14 mouse cellular contexts compared by ENCODE assay signal in genomic region chr12:91265462-91265861, GRCm38 (mm10).
DNase-seq lines count a peak whose midpoint lies in the region; ATAC-seq and TF ChIP-seq lines count a peak whose summit lies in the region.
"Had no signal": no experiment of that assay in that cellular context is flagged by ENCODE, and none has a peak within 500 bp of the region (broad histone marks: within the 10 kb centered on the region; RNA-seq: fewer than 3 reads in every experiment).

No protein-coding gene starts in this region.

- H3K4me3 ChIP-seq in heart, embryonic 15.5 days = no peak overlapping the region
- no peak overlapping the region for H3K4me3 ChIP-seq in heart, embryonic 10.5 days
- no peak overlapping the region for H3K4me3 ChIP-seq in forebrain, postnatal 0 days (ENCODE audit: low read depth, low read length)
- no peak overlapping the region for H3K4me3 ChIP-seq in midbrain, embryonic 13.5 days (replicated peaks)
- H3K4me3 ChIP-seq: stomach, embryonic 15.5 days had no signal

- peaks cover 13% of the 10 kb centered on the region for H3K4me1 ChIP-seq in heart, embryonic 15.5 days (replicated peaks)
- no peaks in the 10 kb centered on the region for H3K4me1 ChIP-seq in heart, embryonic 10.5 days
- H3K4me1 ChIP-seq in forebrain, postnatal 0 days (ENCODE audit: insufficient read depth) = no peaks in the 10 kb centered on the region
- H3K4me1 ChIP-seq in midbrain, embryonic 13.5 days (replicated peaks) = peaks cover 14% of the 10 kb centered on the region
- H3K4me1 ChIP-seq: stomach, embryonic 15.5 days had no signal

- no peak overlapping the region for H3K9ac ChIP-seq in heart, embryonic 15.5 days
- no peak overlapping the region for H3K9ac ChIP-seq in forebrain, postnatal 0 days
- no peak overlapping the region for H3K9ac ChIP-seq in midbrain, embryonic 13.5 days (replicated peaks)
- H3K9ac ChIP-seq: stomach, embryonic 15.5 days had no signal

- no peak for TF ChIP-seq CTCF in forebrain, postnatal 0 days (IDR thresholded peaks at IDR 0.05; ENCODE audit: low read depth)

- H3K27me3 ChIP-seq in heart, embryonic 15.5 days = no peaks in the 10 kb centered on the region
- no peaks in the 10 kb centered on the region for H3K27me3 ChIP-seq in heart, embryonic 10.5 days (ENCODE audit: insufficient read depth, poor library complexity, severe bottlenecking)
- no peaks in the 10 kb centered on the region for H3K27me3 ChIP-seq in forebrain, postnatal 0 days (ENCODE audit: insufficient read depth, low read length)
- no peaks in the 10 kb centered on the region for H3K27me3 ChIP-seq in midbrain, embryonic 13.5 days
- H3K27me3 ChIP-seq: stomach, embryonic 15.5 days had no signal

- no peaks in the 10 kb centered on the region for H3K9me3 ChIP-seq in heart, embryonic 15.5 days (replicated peaks)
- no peaks in the 10 kb centered on the region for H3K9me3 ChIP-seq in heart, embryonic 10.5 days
- no peaks in the 10 kb centered on the region for H3K9me3 ChIP-seq in forebrain, postnatal 0 days (ENCODE audit: low read length)
- H3K9me3 ChIP-seq in midbrain, embryonic 13.5 days = no peaks in the 10 kb centered on the region
- H3K9me3 ChIP-seq: G1E; stomach, embryonic 15.5 days had no signal

- H3K4me2 ChIP-seq in heart, embryonic 15.5 days = no peak overlapping the region
- H3K4me2 ChIP-seq in forebrain, postnatal 0 days (ENCODE audit: low read depth) = no peak overlapping the region
- no peak overlapping the region for H3K4me2 ChIP-seq in midbrain, embryonic 13.5 days (replicated peaks)
- H3K4me2 ChIP-seq: liver, embryonic 11.5 days; stomach, embryonic 15.5 days had no signal

- WGBS in heart, embryonic 15.5 days = 22% methylated on average over 5 of the region's 5 CpGs
- WGBS in heart, embryonic 10.5 days = 56% methylated on average over 5 of the region's 5 CpGs
- 9% methylated on average over 5 of the region's 5 CpGs for WGBS in forebrain, postnatal 0 days
- 23% methylated on average over 5 of the region's 5 CpGs for WGBS in midbrain, embryonic 13.5 days

- peak; percentile 64; the same call in 1 of the 2 replicates for ATAC-seq in heart, embryonic 15.5 days (replicated peaks; ENCODE audit: insufficient number of reproducible peaks, insufficient read depth, low FRiP score, low read depth)
- peak; percentile 66 for ATAC-seq in forebrain, postnatal 0 days
- peak; percentile 92 for ATAC-seq in midbrain, embryonic 13.5 days

- peak; percentile 15 for DNase-seq in adrenal gland, postnatal 10 days
- no peak for DNase-seq in adrenal gland, adult 8-10 months
- DNase-seq in heart, embryonic 10.5 days (ENCODE audit: low spot score) = no peak
- DNase-seq in forebrain, postnatal 0 days = peak; percentile 20
- DNase-seq in thymus, postnatal 4 days = no peak
- no peak for DNase-seq in left cerebral cortex, postnatal 25 days (ENCODE audit: low spot score in 2 of 2)
- DNase-seq: adrenal gland, postnatal 25 days; kidney, adult 11 months; layer of hippocampus, adult 9-11 months had no signal

- no peaks in the 10 kb centered on the region for H3K36me3 ChIP-seq in heart, embryonic 15.5 days
- no peaks in the 10 kb centered on the region for H3K36me3 ChIP-seq in heart, embryonic 10.5 days
- H3K36me3 ChIP-seq in forebrain, postnatal 0 days (ENCODE audit: insufficient read depth) = no peaks in the 10 kb centered on the region
- no peaks in the 10 kb centered on the region for H3K36me3 ChIP-seq in midbrain, embryonic 13.5 days
- H3K36me3 ChIP-seq: stomach, embryonic 15.5 days had no signal

- intact Hi-C loops in left cerebral cortex, postnatal 25 days (cut with DNase I) = no loop called here

- H3K27ac ChIP-seq in heart, embryonic 15.5 days = peak overlapping the region; percentile 26; the same call in 1 of the 2 replicates
- no peak overlapping the region for H3K27ac ChIP-seq in heart, embryonic 10.5 days
- no peak overlapping the region for H3K27ac ChIP-seq in forebrain, postnatal 0 days (ENCODE audit: low read depth, low read length)
- peak overlapping the region; percentile 68 for H3K27ac ChIP-seq in midbrain, embryonic 13.5 days
- H3K27ac ChIP-seq: stomach, embryonic 15.5 days had no signal

Comparison
In these comparisons a context has a peak if more than half of its experiments do, and no peak if none do; other contexts are left out.
1. DNase-seq: peak in adrenal gland, postnatal 10 days (single experiment) and forebrain, postnatal 0 days (single experiment); none in adrenal gland, adult 8-10 months (single experiment), heart, embryonic 10.5 days (single experiment), thymus, postnatal 4 days (single experiment) and left cerebral cortex, postnatal 25 days (0 of 2).
2. H3K27ac ChIP-seq: peak in heart, embryonic 15.5 days (single experiment) and midbrain, embryonic 13.5 days (single experiment); none in heart, embryonic 10.5 days (single experiment) and forebrain, postnatal 0 days (single experiment).
3. Peak in every context shown above with its lines, with median percentiles within 50 percentile points of each other: ATAC-seq.